Mouse (Mus musculus) heart, adult 2 months (tissue): ENCODE data around the gene Armh2. TPM values are rescaled to one million over a fixed set of nuclear protein-coding genes. Genes with fewer than 3 reads are reported as not detected.

Experiments
- DNase-seq, 2 experiments: peaks; one replicate each; pipeline ENCODE4 v3.0.0; 2021
- H3K27ac ChIP-seq: fragments of 200-600 bp; 2 replicates; pipeline ENCODE4 v1.8.1; 2022
- H3K27me3 ChIP-seq: fragments of 200-500 bp; 2 replicates; pipeline ENCODE4 v1.6.1; 2012; ENCODE audit warnings: mild to moderate bottlenecking, low read length, inconsistent platforms, mixed read lengths; ENCODE audit not compliant: control insufficient read depth, insufficient read depth
- H3K36me3 ChIP-seq: fragments of 200-500 bp; 2 replicates; pipeline ENCODE4 v1.6.1; 2012; ENCODE audit warnings: low read length, inconsistent platforms; ENCODE audit not compliant: control insufficient read depth, insufficient read depth
- H3K4me1 ChIP-seq: fragments of 200-500 bp; 2 replicates; pipeline ENCODE4 v1.6.1; 2011; ENCODE audit warnings: low read length; ENCODE audit not compliant: control insufficient read depth, insufficient read depth
- H3K4me3 ChIP-seq: fragments of 200-600 bp; 2 replicates; pipeline ENCODE4 v1.8.1; 2022
- H3K79me2 ChIP-seq: fragments of 200-500 bp; replicated peaks from 2 replicates; pipeline ENCODE4 v1.6.1; 2012; ENCODE audit warnings: mild to moderate bottlenecking, inconsistent platforms, low read length, moderate library complexity, mixed read lengths; ENCODE audit not compliant: control insufficient read depth, insufficient read depth
- H3K9ac ChIP-seq: fragments of 200-500 bp; 2 replicates; pipeline ENCODE4 v1.6.1; 2012; ENCODE audit warnings: low read depth, mild to moderate bottlenecking, control low read depth, inconsistent platforms, low read length, mixed read lengths
- CTCF ChIP-seq: fragments of 200-600 bp; IDR thresholded peaks from 2 replicates; pipeline ENCODE4 v1.8.1; 2022; ENCODE audit warnings: antibody characterized with exemption, mild to moderate bottlenecking, moderate library complexity
- EP300 ChIP-seq: fragments of 200-500 bp; IDR thresholded peaks from 2 replicates; pipeline ENCODE4 v1.6.1; 2011; ENCODE audit warnings: low read depth, low read length, control low read depth; ENCODE audit not compliant: insufficient read depth
- POLR2A ChIP-seq: fragments of 200-500 bp; IDR thresholded peaks from 2 replicates; pipeline ENCODE4 v1.6.1; 2011; ENCODE audit warnings: mild to moderate bottlenecking, low read depth, low read length, control low read depth; ENCODE audit not compliant: insufficient read depth
- WGBS: fragments of 180-500 bp; shearing (Covaris S2); methylation state at CpG from one replicate; pipeline ENCODE4 v1.1.7; 2018; 5-methylcytosine and 5-hydroxymethylcytosine counted together
- intact Hi-C: fragments of 180-260 bp; cut with DNase I; formaldehyde crosslinking; loops from one replicate; pipeline ENCODE4 v1.15.1; 2025
- polyA plus RNA-seq: library from polyadenylated mRNA; depleted of rRNA; stranded (reverse); fragments of >200 nt; gene quantifications from 2 replicates; pipeline ENCODE4 v1.2.3, GENCODE M21; 2012
- total RNA-seq, 2 experiments: library from RNA; stranded (reverse); gene quantifications; 2 replicates each; pipeline ENCODE4 v1.2.3; 2021

Gene Armh2
- total and polyA plus RNA-seq, 3 experiments: not detected

GRCm38 (mm10) chr13:24712581-24713130, 28.4 kb upstream of the Armh2 start:
- peaks cover 4% of the 10 kb centered on the region for H3K4me1 ChIP-seq
- WGBS: 43% methylated on average over 7 of the region's 7 CpGs
- H3K79me2 ChIP-seq: no peaks in the 10 kb centered on the region
- H3K9ac ChIP-seq: no peak overlapping the region
- no peaks in the 10 kb centered on the region for H3K27me3 ChIP-seq
- intact Hi-C loops: loop anchor here (1.0 to 10.0 kb wide), 2 partner anchors 212 to 230 kb away; no protein-coding TSS in a partner anchor
- H3K4me3 ChIP-seq: no peak overlapping the region
- H3K36me3 ChIP-seq: no peaks in the 10 kb centered on the region
- DNase-seq: peak in 1 of 2 experiments; percentile 13
- TF ChIP-seq EP300: no peak
- no peak for TF ChIP-seq CTCF
- no peak for TF ChIP-seq POLR2A
- H3K27ac ChIP-seq: peak overlapping the region; percentile 17; the same call in 1 of the 2 replicates

DNA sequence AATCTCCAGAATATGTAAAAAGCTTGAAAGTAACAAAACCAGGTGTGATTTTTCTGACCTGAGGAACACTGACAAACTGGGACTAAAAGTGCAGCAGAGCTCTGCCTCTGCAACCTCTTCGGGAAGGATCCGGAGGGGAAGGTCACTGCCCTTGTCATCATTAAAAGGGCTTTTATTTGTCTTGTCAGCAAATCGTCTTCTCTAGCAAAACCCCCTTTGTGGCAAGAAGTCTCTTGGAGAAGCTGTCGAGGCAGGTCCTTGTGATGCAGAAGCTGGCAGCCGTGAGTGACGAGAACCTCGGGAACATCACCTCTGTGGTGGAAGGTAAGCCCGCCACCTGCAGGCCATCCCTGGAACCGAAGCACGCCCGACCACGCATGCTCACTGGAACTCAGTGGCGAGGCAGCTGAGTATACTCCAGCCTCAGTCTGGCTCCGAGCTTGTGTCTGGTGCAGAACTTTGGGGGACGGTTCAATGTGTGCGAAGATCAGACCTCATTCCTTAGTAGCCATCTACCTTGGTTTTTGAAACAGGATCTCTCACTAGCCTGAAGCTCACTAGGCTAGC, 27.5 kb upstream of the Armh2 start:
- no peak overlapping the region for H3K9ac ChIP-seq
- peaks cover 4% of the 10 kb centered on the region for H3K4me1 ChIP-seq
- intact Hi-C loops: loop anchor here (1.0 to 10.0 kb wide), 2 partner anchors 211 to 231 kb away; no protein-coding TSS in a partner anchor
- no peaks in the 10 kb centered on the region for H3K36me3 ChIP-seq
- DNase-seq: peak; percentile 85 to 93
- H3K27ac ChIP-seq: peak overlapping the region; percentile 2; the same call in 1 of the 2 replicates
- H3K4me3 ChIP-seq: no peak overlapping the region
- TF ChIP-seq POLR2A: no peak
- 0 out of 2 replicates have a peak, but pooled peaks have one; percentile 49 for TF ChIP-seq EP300
- TF ChIP-seq CTCF: no peak; the same call in none of the 2 replicates
- no peaks in the 10 kb centered on the region for H3K27me3 ChIP-seq
- 15% methylated on average over 16 of the region's 16 CpGs for WGBS
- no peaks in the 10 kb centered on the region for H3K79me2 ChIP-seq

- DNase-seq: no peak
- intact Hi-C loops: loop anchor here (10.0 kb wide), 1 partner anchor 210 kb away; no protein-coding TSS in a partner anchor
- peaks cover 4% of the 10 kb centered on the region for H3K4me1 ChIP-seq
- WGBS: 82% methylated on average over 9 of the region's 9 CpGs
- H3K36me3 ChIP-seq: no peaks in the 10 kb centered on the region
- H3K4me3 ChIP-seq: no peak overlapping the region
- no peaks in the 10 kb centered on the region for H3K27me3 ChIP-seq
- no peaks in the 10 kb centered on the region for H3K79me2 ChIP-seq
- H3K9ac ChIP-seq: no peak overlapping the region
- H3K27ac ChIP-seq: no peak overlapping the region
- TF ChIP-seq CTCF: no peak
- TF ChIP-seq EP300: no peak
- TF ChIP-seq POLR2A: no peak
Observed at GRCm38 (mm10) chr13:24714360-24714885, 26.6 kb upstream of the Armh2 start.

- H3K27ac ChIP-seq: no peak overlapping the region
- WGBS: 61% methylated on average over 5 of the region's 5 CpGs
Observed at GRCm38 (mm10) chr13:24715601-24716000, 25.4 kb upstream of the Armh2 start.

DNA sequence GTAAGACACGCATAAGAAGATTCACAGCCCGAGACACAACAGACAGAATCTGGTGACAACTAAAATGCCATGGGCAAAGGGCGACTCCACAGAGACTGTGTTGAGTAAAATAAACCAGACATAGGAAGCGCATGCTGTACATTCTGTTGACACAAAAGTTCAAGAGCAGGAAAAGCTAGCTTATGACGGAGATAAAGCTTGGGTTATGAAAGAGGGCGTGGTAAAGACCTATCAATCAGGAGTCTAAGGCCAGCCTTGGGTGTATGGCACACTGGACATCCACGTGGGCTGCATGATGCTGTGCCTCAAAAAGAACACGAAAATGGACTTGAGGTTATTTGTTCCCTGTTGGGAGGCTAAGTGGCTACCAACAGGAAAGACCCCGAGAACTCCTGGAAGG, 24.6 kb upstream of the Armh2 start:
- peaks cover 4% of the 10 kb centered on the region for H3K4me1 ChIP-seq
- H3K9ac ChIP-seq: no peak overlapping the region
- intact Hi-C loops: loop anchor here (10.0 kb wide), 1 partner anchor 208 kb away; no protein-coding TSS in a partner anchor
- TF ChIP-seq POLR2A (no peak), EP300 (no peak), CTCF (no peak)
- no peaks in the 10 kb centered on the region for H3K36me3 ChIP-seq
- 61% methylated on average over 9 of the region's 9 CpGs for WGBS
- H3K4me3 ChIP-seq: no peak overlapping the region
- no peak overlapping the region for H3K27ac ChIP-seq
- H3K79me2 ChIP-seq: no peaks in the 10 kb centered on the region
- H3K27me3 ChIP-seq: no peaks in the 10 kb centered on the region
- no peak for DNase-seq

More at GRCm38 (mm10) chr13:24715601-24716000, 25.4 kb upstream of the Armh2 start:
- H3K36me3 ChIP-seq: no peaks in the 10 kb centered on the region
- TF ChIP-seq CTCF (no peak), EP300 (no peak), POLR2A (no peak)
- H3K79me2 ChIP-seq: no peaks in the 10 kb centered on the region
- intact Hi-C loops: loop anchor here (10.0 kb wide), 1 partner anchor 209 kb away; no protein-coding TSS in a partner anchor
- peaks cover 4% of the 10 kb centered on the region for H3K4me1 ChIP-seq
- no peak overlapping the region for H3K4me3 ChIP-seq
- H3K27me3 ChIP-seq: no peaks in the 10 kb centered on the region
- no peak overlapping the region for H3K9ac ChIP-seq
- no peak for DNase-seq

GRCm38 (mm10) chr13:24717677-24718076, 23.4 kb upstream of the Armh2 start:
- no peak for DNase-seq
- no peak for TF ChIP-seq POLR2A
- TF ChIP-seq CTCF: no peak
- TF ChIP-seq EP300: no peak
- peaks cover 1% of the 10 kb centered on the region; the same call in 1 of the 2 replicates for H3K4me1 ChIP-seq
- no peak overlapping the region for H3K4me3 ChIP-seq
- H3K27ac ChIP-seq: no peak overlapping the region
- intact Hi-C loops: loop anchor here (10.0 kb wide), 1 partner anchor 207 kb away; no protein-coding TSS in a partner anchor
- no peaks in the 10 kb centered on the region for H3K79me2 ChIP-seq
- H3K36me3 ChIP-seq: no peaks in the 10 kb centered on the region
- no peaks in the 10 kb centered on the region for H3K27me3 ChIP-seq
- WGBS: 53% methylated on average over 7 of the region's 7 CpGs
- H3K9ac ChIP-seq: no peak overlapping the region
